Mouse (Mus musculus): Measurements from ENCODE around the gene Atxn1l.

GRCm38 (mm10) chr8:109778993-109779421, 41.5 kb upstream of the Atxn1l start:
- no peak for TF ChIP-seq GATA1 (IDR thresholded peaks at IDR 0.05; ENCODE audit: borderline replicate concordance, low read length)
- TF ChIP-seq FLI1 (IDR thresholded peaks at IDR 0.05; ENCODE audit: low read length): no peak

Measured in megakaryocyte, embryonic 14.5 days (primary cell).